Mouse (Mus musculus): ENCODE measurements at regions not wholly inside any gene's neighbourhood (a gene's known extent, or its start where the extent isn't known, plus 50 kb on each side); places are given as distances from the start of the nearest gene placed in this dataset.
"Not testable (repeated sequence)": the region's sequence is repeated elsewhere in the genome, so short reads cannot be mapped to it uniquely, and the experiment has no call there.

DNA sequence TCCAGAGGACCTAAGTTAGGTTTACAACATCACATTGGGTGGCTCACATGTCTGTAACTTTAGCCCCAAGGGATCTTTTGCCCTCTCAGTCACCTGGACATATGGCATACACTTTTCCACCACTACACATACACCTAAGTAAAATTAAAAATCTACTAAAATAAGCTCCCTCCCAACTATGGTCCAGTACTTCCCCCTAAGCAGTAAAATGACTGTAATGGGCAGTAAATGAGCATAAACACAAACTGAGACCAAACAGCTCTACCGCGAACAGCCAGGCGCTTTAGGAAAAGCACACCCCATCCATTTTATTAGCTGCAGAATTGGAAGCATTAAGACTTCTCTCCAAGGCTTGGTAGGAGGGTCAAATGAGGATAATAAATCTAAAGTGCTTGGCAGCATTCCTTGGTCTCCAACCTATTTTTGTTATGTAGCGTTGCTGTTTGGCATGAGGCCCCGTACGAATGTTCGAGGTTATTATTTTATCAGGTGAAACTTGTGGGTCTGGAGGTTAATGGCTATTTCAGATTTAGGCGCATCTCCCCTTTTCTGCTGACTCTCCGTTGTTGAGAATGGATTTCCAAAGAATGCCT lies 157.5 kb upstream of the Eif4g2 start:
- no peak for DNase-seq

DNA sequence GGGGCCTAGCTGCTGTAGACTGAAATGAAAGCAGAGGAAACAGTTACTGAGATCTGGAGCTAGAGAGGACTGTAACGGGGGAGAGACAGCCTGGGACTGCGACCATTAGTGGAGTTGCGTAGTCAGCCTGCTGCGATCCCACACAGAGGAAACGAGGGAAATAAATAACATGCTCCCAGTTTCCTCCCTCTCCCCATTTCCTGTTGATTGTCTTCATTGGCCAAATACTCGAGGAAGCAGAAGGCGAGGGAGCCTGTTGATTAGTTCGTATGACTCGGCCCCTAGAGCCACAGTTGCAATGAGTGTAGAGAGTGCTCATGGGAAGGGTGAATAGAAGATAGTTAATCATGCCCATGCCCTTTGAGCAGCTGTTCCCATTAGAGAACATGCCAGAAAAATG lies 155.0 kb upstream of the Eif4g2 start:
- DNase-seq: no peak

DNA sequence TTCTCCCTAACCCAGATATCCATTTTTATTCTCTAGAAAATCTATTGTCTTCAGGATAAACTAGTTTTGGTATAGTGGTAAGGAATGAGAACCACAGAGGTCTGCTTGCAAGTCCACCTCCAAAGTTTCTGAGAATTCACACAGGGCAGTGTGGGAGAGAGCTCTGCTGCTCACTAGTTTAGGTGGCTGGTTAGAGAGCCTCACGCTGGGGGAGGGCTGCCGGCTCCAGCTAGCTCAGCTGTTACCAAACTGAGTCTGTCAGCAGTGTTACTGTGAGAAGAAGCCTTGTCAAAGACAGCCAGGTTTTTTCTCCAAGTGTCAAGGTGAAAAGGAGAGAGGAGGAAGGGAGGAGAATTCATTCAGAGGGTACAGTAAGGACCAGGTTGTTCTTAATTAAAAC lies 147.8 kb upstream of the Eif4g2 start:
- DNase-seq: no peak

DNA sequence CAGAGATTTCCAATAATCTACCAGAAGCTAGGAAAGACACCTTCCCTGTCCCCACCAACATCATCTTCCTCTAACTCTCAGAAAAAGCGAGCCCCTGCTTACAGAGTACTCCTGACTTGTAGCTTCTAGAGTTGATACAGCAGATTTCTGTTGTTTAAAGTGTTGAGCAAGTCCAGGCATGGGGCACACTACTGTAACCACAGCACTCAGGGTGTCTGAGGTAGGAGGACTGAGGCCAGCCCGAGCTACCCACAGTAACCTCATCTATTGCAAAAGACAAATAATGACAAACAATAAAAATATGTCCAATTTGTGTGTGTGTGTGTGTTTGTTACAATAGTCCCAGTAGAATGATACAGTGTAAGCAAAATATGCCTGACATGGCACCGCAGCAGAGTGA lies 144.3 kb upstream of the Eif4g2 start:
- DNase-seq: no peak

DNA sequence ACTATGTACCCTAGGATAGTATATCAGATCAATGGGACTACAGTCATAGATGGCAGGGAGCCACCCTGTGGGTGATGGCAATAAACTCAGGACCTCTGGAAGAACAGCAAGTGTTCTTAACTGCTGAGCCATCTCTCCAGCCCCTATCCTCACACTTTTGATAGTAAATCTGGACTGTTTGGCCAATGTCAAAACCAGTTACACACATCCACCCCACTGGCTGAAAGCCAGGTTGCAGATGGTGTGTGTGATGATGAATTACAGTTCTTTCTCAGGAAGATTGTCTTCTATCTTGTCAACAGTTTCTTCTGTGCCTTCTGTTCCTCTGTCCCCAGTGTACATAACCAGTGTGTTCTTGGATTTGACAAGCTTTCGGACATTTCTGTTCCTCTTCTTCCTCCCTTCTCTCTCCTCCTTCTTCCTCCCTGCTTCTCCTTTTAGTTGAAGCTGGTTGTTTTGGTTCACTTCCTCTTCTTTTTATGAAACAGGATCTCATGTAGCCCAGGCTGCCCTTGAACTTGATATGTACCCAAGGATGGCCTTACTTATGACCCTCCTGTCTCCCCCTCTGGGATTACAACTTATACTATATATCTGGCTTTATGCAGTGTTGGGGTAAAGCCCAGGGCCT lies 143.3 kb upstream of the Eif4g2 start:
- no peak for DNase-seq

DNA sequence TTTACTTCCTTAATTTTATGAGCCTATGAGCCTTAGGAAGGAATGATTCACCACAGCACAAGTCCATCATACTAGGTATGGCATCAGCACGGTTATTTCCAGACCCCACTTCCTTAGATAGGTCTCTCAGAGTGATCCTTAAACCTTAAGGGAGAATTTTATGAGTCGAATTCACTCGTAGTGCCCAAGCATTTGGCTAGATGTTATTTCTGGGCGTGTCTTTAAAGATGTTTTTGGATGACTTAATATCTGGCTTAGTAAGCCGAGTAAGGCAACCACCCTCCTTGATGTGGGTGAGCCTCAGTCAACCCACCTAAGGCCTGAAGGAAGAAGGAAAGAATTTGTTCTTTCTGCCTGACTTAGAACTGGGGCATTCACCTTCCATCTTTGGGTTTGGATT lies 132.8 kb upstream of the Eif4g2 start:
- DNase-seq: no peak

DNA sequence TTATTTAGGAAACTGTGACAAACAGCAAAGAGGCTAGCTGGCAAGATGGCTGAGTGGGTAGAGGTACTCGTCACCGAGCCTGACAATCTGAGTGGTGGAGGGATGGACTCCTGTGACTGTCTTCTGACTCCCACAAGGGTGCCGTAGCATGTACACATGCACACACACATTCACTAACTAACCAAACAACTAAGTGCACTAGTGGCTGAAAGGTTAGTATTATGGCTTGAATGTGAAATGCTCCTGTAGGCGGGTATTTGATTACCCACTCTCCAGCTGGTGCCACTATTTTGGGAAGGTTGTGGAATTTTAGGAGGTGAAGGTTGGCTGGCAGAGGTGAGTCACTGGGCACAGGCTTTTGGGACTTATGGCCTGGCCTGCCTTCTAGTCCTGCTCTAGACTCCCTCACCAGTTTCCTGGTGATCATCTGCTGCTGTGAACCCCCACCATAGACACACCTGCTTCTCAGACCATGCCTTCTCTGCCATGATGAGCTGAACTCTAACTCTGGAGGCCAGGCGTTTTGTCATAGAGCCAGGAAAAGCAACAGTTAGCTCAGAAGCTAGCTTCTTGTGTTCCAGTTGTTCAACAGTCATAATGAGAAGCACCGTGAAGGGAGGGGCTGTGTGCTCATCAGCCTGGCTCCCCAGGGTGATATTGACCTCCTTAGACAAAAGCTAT lies 131.5 kb upstream of the Eif4g2 start:
- DNase-seq: no peak

DNA sequence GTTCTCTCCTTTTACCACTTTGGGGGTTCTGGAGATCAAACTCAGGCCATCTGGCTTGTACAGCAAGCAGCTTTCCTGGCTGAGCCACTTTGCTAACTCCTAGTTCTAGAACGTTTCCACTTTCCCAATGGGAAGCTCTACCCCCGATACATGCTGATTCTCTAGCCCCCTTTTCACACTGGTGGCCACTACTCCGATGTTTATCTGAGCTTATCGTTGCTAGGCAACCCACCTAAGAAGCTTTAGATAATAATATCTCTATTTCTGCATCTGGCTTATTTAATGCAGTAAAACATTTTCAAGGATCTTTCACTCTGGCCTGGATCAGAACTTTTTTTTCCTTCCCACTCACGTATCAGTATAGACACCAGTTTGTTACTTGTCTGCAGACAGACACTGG lies 129.4 kb upstream of the Eif4g2 start:
- DNase-seq: no peak

DNA sequence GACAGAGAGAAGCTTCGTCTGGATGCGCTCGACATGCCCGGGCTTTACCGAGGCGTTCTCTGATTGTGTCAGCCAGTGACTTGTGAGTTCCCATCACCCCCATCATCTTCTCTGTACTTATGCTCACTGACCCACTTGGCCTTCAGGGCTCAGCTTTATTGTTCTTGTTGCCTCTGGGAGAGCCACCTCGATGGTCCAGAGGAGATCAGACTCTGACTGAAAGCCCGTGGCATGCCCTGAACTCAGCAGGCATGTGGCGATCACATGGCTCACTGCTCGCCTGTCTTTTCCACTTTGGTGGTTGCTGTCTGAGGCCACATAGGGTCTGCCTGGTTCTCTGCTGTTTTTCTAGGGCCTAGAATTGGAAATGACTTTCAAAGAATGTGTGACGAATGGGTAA lies 128.8 kb upstream of the Eif4g2 start:
- DNase-seq: no peak

DNA sequence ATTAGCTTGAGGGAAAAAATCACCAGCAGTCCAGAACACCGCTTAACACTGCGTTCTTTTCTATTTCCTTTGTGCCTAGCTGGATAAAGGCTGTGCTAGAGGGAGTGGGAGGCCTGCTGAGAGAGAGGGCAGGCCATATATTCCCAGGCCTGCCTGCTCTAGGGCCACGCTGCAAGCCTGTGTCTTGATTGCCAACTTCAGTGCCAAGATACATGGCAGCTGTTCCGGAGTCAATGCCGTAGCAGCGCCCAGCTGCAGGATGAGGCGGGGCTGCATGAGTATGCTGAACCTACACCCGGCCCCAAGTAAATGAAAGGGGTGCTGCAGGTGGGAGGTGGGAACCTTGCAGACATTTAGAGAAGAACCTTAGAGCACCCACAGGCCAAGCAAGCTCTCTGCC lies 127.5 kb upstream of the Eif4g2 start:
- DNase-seq: no peak

DNA sequence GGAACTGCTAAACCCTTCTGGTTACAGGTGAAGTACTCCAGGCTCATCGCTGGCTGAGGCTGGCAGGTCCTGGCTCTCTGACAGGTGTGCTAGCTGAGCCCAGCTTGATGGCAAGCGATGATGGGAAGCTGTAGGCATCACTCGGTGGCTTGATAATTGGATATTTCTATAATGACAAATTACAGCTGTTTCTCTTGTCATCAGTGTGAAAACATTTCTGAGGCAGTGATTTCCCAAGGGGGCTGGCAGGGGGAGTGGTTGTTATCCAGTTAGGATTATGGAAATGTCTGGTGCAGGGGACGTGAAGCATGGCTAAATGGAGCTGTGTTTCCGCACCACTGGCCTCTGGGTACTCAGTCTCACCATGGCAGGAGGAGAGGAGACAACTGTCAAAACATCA lies 123.0 kb upstream of the Eif4g2 start:
- DNase-seq: no peak

DNA sequence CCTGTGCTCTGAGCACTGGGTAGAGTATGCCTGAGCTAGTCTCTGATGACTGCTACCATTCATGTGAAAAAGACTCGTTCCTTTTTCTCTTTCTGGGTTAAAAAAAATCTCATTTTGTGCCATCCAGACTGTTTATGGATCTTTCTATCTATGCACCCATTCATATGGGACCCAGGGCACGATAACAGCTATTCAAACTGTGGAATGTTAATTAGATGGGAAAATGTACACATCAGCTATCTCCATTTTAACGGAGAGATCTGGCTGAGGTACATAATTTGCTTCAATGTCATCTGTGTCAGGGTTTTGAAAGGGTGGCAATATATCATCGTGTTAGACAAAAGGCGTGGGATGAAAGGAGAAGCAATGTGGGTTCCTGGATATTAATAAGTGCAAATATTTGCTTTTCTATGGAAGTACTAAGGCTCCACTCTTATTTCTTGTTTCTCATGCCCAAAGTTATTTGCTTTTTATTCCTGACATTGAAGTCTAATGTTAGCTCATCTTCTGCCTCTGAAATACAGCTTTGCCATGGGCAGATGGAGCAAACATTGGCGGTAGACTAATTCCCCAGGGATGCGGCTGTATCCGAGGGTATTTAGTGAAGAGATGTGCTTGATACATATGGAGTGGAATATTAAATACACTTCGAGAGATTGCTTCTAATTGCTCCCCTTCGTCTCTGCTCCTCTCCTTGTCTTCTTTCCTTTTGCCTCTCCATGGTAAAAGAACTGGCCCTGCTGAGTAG lies 116.0 kb upstream of the Eif4g2 start:
- no peak for DNase-seq

DNA sequence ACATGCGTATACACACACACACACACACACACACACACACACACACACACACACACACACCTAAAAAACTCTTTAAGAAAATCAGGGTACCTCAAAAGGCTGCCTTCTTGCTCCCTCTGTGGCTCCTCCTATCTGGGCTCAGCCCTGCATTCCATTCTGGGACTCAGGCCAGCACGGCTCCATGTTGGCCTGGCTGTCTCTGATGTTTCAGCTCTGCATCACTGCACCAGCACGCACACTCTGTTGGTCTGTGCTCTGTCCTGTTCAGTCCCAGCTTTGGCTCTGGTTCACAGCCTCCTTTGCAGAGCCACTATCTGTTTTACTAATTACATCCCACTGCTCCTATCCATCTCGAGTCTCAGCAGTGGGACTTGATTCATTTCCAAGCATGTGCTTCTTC lies 108.8 kb upstream of the Eif4g2 start:
- no peak for DNase-seq

DNA sequence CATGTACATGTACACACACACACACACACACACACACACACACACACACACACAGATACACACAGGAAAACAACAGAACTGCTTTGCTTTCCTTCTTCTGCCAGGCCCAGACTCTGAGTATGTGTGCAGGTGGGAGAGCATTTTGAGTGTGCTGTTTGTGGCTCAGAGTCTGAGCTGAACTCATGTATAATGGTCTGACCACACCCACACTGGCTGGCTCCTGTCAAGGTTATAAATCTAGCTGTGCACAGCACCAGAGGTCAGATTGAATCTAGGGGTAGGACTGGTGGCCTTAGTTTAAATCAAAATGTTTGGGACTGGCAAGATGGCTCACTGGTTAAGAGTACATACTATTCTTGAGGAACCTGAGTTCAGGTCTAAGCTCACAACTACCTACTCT lies 108.4 kb upstream of the Eif4g2 start:
- no peak for DNase-seq

DNA sequence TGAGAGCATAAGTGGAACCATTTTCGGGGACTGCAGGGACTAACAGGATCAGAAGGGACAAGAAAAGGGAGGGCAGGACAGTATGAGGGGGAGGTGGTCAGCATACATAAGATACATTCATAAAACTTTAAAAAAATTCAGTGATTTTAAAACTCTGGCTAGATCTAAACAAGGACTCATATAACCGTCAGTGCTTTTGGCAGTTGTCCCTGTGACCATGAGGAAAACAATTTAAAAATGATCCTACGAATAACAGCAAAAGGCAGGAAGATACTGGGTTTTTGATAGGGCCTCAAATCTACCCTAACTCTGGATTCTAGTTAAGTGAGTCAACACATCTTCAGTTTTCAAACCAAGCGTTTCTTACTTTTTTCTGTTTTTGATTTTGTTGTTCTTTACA lies 106.9 kb upstream of the Eif4g2 start:
- no peak for DNase-seq

DNA sequence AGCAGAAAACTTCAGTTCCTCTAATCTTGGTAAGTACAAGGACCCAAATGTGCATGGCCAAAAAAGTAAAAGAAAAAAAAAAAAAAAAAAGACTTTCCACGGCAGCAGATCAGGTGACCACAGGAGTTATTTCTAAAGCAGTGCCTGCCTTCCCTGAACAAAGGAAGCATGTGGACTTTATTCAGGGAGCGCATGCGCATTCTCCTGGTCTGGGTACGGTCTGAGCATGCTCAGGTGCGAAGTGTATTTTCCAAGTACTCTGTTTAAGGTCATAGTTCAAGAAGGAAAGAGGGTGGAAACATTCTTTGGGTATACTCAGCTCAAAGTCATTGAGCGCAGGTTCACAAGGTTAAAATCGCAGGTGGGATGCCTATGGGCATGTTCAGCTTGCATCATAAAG lies 103.1 kb upstream of the Eif4g2 start:
- no peak for DNase-seq

DNA sequence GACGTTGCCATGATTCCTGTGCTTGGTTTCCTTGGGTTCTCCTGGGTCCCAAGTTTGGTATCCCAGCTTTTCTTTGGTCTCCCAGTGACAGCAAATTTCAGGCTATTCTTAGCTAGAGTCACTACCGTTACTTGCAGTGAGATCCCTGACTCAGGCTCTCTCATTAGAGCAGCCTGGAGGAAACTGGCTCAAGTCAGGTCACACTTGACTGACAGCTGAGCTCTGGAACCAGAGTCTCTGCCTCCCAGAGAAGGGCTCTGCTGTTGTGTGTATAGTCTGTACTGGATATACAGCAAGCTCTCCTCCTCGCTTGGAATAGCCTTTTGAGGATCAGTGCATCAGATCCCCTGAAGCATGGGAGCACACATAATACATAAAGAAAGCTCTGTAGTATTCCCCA lies 100.7 kb upstream of the Eif4g2 start:
- no peak for DNase-seq

DNA sequence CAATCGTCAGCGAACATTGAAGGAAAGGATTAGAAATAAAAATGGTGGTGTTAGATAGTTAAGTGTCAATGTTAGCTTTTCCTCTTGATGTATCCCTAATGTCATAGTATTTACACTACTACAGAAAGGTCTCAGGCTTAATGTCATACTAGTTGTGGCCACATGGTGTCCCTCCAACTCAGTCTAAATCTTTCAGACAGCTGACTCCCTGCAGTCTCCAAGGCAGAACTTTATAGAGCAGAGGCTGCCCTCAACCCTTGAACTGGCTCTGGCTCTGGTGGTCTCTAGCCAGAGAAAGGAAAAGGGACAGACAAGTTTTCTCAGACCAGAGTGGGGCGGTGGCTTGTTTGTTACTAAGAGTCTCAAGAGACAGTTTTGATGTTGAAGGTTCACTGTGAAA lies 99.5 kb upstream of the Eif4g2 start:
- no peak for DNase-seq

DNA sequence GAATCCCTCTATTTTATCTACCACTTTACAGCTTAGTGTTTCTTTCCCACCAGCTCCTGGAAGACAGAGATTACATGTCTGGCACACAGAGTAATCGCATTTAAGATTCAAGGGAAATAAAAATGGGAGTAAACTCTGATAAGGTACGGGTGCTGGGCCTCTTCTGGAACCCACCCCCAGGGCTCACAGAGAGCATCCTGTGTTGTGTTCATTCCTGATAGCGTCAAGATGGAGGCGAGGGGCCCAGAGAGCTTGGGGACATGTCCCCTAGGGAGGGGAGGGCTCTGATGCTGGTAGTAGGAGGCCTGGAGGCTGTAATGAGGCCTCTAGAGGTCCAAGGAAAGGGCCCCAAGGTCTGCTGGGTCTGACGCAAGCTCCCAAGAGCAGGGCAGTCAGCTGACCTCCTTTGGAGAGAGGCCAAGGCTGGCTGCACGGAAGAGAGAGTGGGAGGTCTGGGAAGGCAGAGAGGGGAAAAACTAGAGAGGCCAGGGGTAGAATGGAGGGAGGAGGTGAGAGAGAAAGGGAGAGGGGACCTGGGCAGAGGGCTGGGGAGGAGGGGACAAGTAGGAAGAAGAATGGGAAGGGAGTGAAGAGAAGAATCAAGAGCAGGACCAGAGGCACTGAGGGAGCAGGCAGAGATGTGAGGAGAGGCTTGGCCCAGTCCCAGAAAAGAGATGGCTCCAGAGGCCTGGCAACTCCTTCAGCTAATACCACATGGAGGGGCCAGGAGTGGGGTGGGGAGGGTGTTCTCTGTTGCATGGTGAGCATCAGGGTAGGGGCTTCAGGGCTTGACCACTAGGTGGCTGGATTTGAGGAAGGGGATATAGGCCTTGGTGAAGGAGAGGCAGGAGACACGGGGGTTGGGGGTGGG lies 96.8 kb upstream of the Eif4g2 start:
- no peak for DNase-seq

DNA sequence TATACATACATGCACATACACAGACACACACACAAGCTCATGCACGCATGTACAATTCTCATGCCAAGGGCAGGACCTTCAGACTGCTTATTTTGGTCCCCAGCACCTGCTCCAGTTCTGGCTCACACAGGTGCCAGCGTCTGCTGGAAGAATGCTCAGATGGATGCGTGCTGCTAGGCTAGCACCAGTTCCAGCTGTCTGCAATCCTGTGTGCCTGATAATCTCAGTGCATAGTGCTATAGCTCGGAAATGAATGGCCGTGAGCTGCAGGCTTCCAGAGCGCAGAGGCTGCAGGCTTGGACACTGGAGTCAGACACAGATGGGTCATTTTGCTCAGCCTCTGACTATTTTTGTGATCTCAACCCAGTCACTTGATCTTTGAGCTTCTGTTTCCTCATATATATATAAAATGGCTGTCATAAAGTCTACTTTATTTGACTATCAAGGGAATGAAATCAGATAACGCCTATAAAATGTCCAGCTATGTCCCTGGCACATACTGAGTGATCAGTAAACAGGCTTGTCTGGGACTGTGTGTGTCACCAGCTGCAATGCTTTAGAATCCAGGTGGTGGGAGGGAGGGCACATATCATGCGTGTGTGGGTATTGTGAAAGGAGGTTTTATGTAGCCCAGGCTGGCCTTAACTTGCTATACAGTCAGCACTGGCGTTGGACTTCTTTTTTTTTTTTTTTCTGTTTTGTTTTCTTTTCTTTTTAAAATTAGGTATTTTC lies 91.7 kb upstream of the Eif4g2 start:
- no peak for DNase-seq

DNA sequence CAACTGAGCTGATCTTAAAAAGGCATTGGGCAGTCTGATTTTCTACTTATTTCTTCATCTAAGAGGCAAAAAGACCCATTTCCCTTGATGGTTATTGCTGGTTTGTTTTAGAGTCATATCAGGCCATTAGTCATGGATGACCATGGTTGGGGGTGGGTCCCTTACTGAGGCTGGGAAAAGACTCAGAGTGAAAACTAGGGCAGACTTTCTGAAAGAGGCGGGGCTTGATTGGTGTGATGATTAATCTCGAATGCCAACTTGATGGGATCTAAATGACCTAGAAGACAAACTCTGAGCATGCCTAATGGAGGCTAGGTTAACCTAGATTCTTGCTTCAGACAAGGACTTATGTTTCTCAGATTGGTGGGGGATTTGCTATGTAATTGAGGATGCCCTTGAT lies 89.2 kb upstream of the Eif4g2 start:
- DNase-seq: no peak

DNA sequence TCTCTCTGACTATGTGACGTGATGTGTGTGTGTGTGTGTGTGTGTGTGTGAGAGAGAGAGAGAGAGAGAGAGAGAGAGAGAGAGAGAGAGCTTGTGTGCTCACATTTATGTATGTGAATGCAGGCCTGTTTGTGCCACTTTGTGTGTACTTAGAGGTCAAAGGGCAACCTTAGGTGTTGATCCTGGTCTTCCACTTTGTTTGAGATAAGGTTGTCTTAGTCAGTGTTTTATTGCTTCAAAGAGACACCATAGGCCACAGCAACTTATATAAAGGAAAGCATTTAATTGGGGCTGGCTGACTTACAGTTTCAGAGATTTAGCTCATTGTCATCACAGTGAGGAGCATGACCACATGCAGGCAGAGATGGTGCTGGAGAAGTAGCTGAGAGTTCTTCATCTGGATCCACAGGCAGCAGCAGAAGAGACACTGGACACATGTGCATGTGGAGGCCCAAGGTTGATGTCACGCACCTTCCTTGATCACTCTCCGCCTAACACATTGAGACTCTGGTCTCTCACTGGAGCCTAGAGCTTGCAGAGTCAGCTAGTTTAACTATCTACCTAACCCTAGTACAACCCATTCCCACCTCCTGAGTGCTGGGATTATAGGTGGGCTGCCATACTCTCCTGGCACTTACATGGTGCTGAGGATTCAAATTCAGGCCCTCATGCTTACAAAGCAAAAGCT lies 85.9 kb upstream of the Eif4g2 start:
- not testable (repeated sequence) for DNase-seq
